Mouse (Mus musculus) hindbrain, embryonic 15.5 days (tissue): ENCODE data around the gene Dock8. TPM values are rescaled to one million over a fixed set of nuclear protein-coding genes. Genes with fewer than 3 reads are reported as not detected.
"Not testable (repeated sequence)": the region's sequence is repeated elsewhere in the genome, so short reads cannot be mapped to it uniquely, and the experiment has no call there.

ENCODE experiments used
- ATAC-seq: fragments of 200-750 bp; cut with Nextera tagmentation; 2 replicates; pipeline ENCODE4 v1.8.0; 2017; ENCODE audit warnings: low read depth, moderate number of reproducible peaks, moderate TSS enrichment; ENCODE audit not compliant: low FRiP score
- H3K27ac ChIP-seq: fragments of 300-500 bp; sonication (generic); replicated peaks from 2 replicates; pipeline ENCODE4 v1.5.1; 2015; ENCODE audit warnings: mild to moderate bottlenecking, inconsistent platforms
- H3K27me3 ChIP-seq: fragments of 300-500 bp; sonication (generic); 2 replicates; pipeline ENCODE4 v1.6.1; 2015; ENCODE audit warnings: control low read depth, inconsistent platforms
- H3K36me3 ChIP-seq: fragments of 300-500 bp; sonication (generic); 2 replicates; pipeline ENCODE4 v1.6.1; 2015; ENCODE audit warnings: control low read depth, inconsistent platforms
- H3K4me1 ChIP-seq: fragments of 300-500 bp; sonication (generic); replicated peaks from 2 replicates; pipeline ENCODE4 v1.6.1; 2015; ENCODE audit warnings: control low read depth, inconsistent platforms
- H3K4me2 ChIP-seq: fragments of 300-500 bp; sonication (generic); 2 replicates; pipeline ENCODE4 v1.6.1; 2015; ENCODE audit warnings: moderate library complexity, mild to moderate bottlenecking, inconsistent platforms
- H3K4me3 ChIP-seq: fragments of 300-500 bp; sonication (generic); 2 replicates; pipeline ENCODE4 v1.5.1; 2015; ENCODE audit warnings: mild to moderate bottlenecking, inconsistent platforms
- H3K9ac ChIP-seq: fragments of 300-500 bp; sonication (generic); 2 replicates; pipeline ENCODE4 v1.6.1; 2015; ENCODE audit warnings: inconsistent platforms
- H3K9me3 ChIP-seq: fragments of 300-500 bp; sonication (generic); 2 replicates; pipeline ENCODE4 v1.6.1; 2016; ENCODE audit warnings: control low read depth, inconsistent platforms
- WGBS: fragments of 180-500 bp; shearing (Covaris S2); methylation state at CpG from one replicate; pipeline ENCODE4 v1.1.7; 2015; 5-methylcytosine and 5-hydroxymethylcytosine counted together
- polyA plus RNA-seq: library from polyadenylated mRNA; unstranded; fragments of >200 nt; fragmentation: Nextera tagmentation; extraction: Ambion mirVana; gene quantifications from 2 replicates; pipeline ENCODE4 v1.2.1, GENCODE M21; 2015

The Dock8 gene
- polyA plus RNA-seq, 1 experiment from 2014 or later: 0.88 TPM

GRCm38 (mm10) chr19:25003810-25004209 is 4.5 kb downstream of the Dock8 start:
- no peak overlapping the region for H3K4me3 ChIP-seq
- no peak overlapping the region for H3K27ac ChIP-seq
- no peak overlapping the region for H3K4me2 ChIP-seq
- 60% methylated on average over 4 of the region's 4 CpGs for WGBS
- H3K9ac ChIP-seq: no peak overlapping the region
- ATAC-seq: no peak
- H3K4me1 ChIP-seq: peaks cover 10% of the 10 kb centered on the region
- H3K27me3 ChIP-seq: peaks cover 33% of the 10 kb centered on the region
- H3K36me3 ChIP-seq: no peaks in the 10 kb centered on the region
- no peaks in the 10 kb centered on the region for H3K9me3 ChIP-seq

- Histone ChIP-seq H3K9ac (no peak overlapping the region), H3K27me3 (peaks cover 6% of the 10 kb centered on the region), H3K4me1 (0 out of 2 replicates have a peak, but pooled peaks cover 3% of the 10 kb centered on the region), H3K27ac (no peak overlapping the region), H3K36me3 (no peaks in the 10 kb centered on the region), H3K9me3 (no peaks in the 10 kb centered on the region), H3K4me2 (no peak overlapping the region), H3K4me3 (no peak overlapping the region)
- ATAC-seq: no peak
- 84% methylated on average over 1 of the region's 1 CpGs for WGBS
Measured at GRCm38 (mm10) chr19:25006686-25007085, 7.4 kb downstream of the Dock8 start.

DNA sequence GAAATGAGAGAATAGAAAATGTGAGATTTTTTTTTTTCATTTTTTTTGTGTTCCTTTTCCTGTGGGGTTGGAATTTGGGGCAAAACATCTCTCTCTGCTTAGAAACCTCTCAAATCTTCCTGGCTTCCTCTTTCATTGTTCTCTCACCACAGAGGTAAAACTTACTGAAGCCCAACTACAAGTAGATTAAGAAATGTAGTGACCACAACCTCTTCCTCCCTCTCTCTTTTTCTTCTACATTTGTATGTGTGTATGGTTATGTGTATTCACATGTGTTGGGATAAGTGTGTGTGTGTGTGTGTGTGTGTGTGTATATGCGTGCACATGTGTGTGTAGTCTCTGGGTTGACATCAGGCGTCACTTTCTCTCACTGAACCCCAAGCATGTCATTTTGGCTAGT is 9.2 kb downstream of the Dock8 start:
- WGBS: 84% methylated on average over 2 of the region's 2 CpGs
- no peaks in the 10 kb centered on the region for H3K36me3 ChIP-seq
- H3K4me1 ChIP-seq: 0 out of 2 replicates have a peak, but pooled peaks cover 3% of the 10 kb centered on the region
- no peak overlapping the region for H3K27ac ChIP-seq
- no peaks in the 10 kb centered on the region for H3K27me3 ChIP-seq
- ATAC-seq: no peak
- H3K9me3 ChIP-seq: no peaks in the 10 kb centered on the region
- H3K4me2 ChIP-seq: no peak overlapping the region
- H3K9ac ChIP-seq: no peak overlapping the region
- no peak overlapping the region for H3K4me3 ChIP-seq

GRCm38 (mm10) chr19:25022766-25023165 is 23.4 kb downstream of the Dock8 start:
- no peak overlapping the region for H3K27ac ChIP-seq
- ATAC-seq: no peak
- no peak overlapping the region for H3K4me2 ChIP-seq
- no peaks in the 10 kb centered on the region for H3K36me3 ChIP-seq
- no peaks in the 10 kb centered on the region for H3K9me3 ChIP-seq
- no peaks in the 10 kb centered on the region for H3K27me3 ChIP-seq
- H3K4me1 ChIP-seq: no peaks in the 10 kb centered on the region
- H3K4me3 ChIP-seq: no peak overlapping the region
- WGBS: 90% methylated on average over 6 of the region's 6 CpGs
- no peak overlapping the region for H3K9ac ChIP-seq

- Histone ChIP-seq H3K27ac (no peak overlapping the region), H3K9ac (no peak overlapping the region), H3K36me3 (no peaks in the 10 kb centered on the region), H3K4me2 (no peak overlapping the region), H3K4me3 (no peak overlapping the region), H3K4me1 (no peaks in the 10 kb centered on the region), H3K27me3 (no peaks in the 10 kb centered on the region), H3K9me3 (no peaks in the 10 kb centered on the region)
- WGBS: 86% methylated on average over 4 of the region's 4 CpGs
- no peak for ATAC-seq
Measured at GRCm38 (mm10) chr19:25031765-25032164, 32.4 kb downstream of the Dock8 start.

- H3K4me2 ChIP-seq, ATAC-seq, H3K27me3 ChIP-seq, H3K4me3 ChIP-seq, H3K36me3 ChIP-seq, H3K9ac ChIP-seq, H3K27ac ChIP-seq, H3K4me1 ChIP-seq, H3K9me3 ChIP-seq: not testable (repeated sequence)
- 88% methylated on average over 7 of the region's 18 CpGs for WGBS
Measured at GRCm38 (mm10) chr19:25033008-25033407, 33.7 kb downstream of the Dock8 start.

DNA sequence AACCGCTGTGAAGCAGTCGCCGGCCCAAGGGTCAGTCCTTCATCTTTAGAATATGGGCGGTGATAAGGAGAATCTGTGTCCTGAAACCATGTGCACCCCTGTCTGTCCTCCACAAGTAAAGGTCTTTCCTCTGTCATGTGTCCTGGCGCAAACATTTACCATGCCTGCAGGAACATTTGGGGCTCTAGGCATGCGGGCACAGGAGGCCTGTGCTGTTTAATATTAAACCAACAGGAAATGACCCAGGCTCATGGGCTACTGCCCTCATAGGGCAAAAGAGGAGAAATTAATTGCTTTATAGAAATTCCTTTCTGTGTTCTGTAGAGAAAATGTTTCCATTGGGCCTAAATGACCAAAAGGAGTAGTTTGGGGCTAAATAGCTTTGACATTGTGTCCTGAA is 36.5 kb downstream of the Dock8 start:
- Histone ChIP-seq H3K4me1 (no peaks in the 10 kb centered on the region), H3K27ac (no peak overlapping the region), H3K9me3 (no peaks in the 10 kb centered on the region), H3K4me3 (no peak overlapping the region), H3K4me2 (no peak overlapping the region), H3K9ac (no peak overlapping the region), H3K27me3 (no peaks in the 10 kb centered on the region), H3K36me3 (no peaks in the 10 kb centered on the region)
- ATAC-seq: no peak
- WGBS: 94% methylated on average over 6 of the region's 6 CpGs

GRCm38 (mm10) chr19:25036784-25037183 is 37.5 kb downstream of the Dock8 start:
- Histone ChIP-seq H3K4me3 (no peak overlapping the region), H3K36me3 (no peaks in the 10 kb centered on the region), H3K27me3 (no peaks in the 10 kb centered on the region), H3K27ac (no peak overlapping the region), H3K4me1 (no peaks in the 10 kb centered on the region), H3K9ac (no peak overlapping the region), H3K4me2 (no peak overlapping the region), H3K9me3 (no peaks in the 10 kb centered on the region)
- 83% methylated on average over 5 of the region's 5 CpGs for WGBS
- no peak for ATAC-seq

DNA sequence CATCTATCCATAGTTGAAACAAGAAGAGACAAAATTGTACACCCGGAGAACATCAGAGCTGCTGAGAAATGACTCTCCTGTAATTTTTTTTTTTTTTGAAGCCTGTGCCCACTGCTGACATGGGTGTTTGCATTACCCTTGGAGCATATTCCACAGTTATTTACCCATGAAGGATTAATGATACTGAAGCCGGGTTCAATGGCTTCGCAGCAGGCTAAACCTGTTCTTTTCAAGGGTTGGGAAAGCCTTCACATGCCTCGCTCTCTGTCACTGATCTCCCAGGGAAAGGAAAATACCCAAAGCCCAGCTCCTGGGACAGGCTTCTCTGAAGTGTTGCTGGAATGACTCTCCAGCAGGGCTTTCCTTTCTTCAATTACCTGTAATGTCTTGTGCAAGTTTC is 37.9 kb downstream of the Dock8 start:
- no peak for ATAC-seq
- Histone ChIP-seq H3K9me3 (no peaks in the 10 kb centered on the region), H3K27ac (no peak overlapping the region), H3K36me3 (no peaks in the 10 kb centered on the region), H3K4me1 (no peaks in the 10 kb centered on the region), H3K27me3 (no peaks in the 10 kb centered on the region), H3K4me2 (no peak overlapping the region), H3K4me3 (no peak overlapping the region), H3K9ac (no peak overlapping the region)
- 79% methylated on average over 4 of the region's 4 CpGs for whole genome bisulfite sequencing

DNA sequence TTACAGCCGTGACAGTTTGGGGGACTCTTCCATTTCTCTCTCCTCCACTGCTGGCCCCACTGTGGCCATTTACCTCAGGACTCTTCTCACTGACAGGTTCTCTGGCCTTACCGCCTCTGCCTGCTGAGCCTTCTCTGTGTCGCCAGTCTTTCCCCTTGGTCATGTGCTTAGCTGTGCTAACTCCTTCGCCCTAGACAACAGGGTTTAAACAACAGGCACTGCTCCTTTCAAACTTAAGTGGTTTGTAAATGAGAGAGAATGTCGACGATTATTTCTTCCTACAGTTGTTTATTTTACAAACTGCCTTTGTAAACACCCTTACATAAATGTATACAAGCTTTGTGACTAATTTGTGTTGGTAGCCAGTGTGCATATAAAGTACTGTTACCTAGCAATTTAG is 39.0 kb downstream of the Dock8 start:
- Histone ChIP-seq H3K4me1 (no peaks in the 10 kb centered on the region), H3K4me3 (no peak overlapping the region), H3K27me3 (no peaks in the 10 kb centered on the region), H3K36me3 (no peaks in the 10 kb centered on the region), H3K27ac (no peak overlapping the region), H3K4me2 (no peak overlapping the region), H3K9ac (no peak overlapping the region), H3K9me3 (no peaks in the 10 kb centered on the region)
- 57% methylated on average over 6 of the region's 6 CpGs for WGBS
- ATAC-seq: no peak

DNA sequence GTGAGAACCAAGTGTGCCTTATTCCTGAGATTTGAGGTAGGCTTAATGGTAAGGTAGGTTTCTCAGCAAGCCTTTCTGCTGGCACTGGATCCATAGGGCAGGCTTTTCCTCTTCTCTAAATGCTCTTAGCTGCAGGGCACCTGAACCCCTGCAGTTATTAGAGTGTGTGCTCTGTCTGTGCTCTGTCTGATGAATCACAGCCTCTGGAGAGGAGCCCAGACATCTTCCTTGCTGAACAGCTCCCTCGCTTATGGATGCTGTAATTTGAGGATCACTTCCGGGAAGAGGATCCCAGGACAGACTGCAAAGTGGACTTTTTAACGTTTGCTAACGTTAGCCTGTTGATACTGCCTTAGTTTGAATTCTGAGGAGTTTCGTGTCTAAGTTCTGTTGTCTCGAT is 41.9 kb downstream of the Dock8 start:
- H3K36me3 ChIP-seq: no peaks in the 10 kb centered on the region
- no peak for ATAC-seq
- H3K9me3 ChIP-seq: no peaks in the 10 kb centered on the region
- no peak overlapping the region for H3K27ac ChIP-seq
- H3K9ac ChIP-seq: no peak overlapping the region
- 54% methylated on average over 6 of the region's 6 CpGs for whole genome bisulfite sequencing
- H3K4me1 ChIP-seq: no peaks in the 10 kb centered on the region
- no peak overlapping the region for H3K4me3 ChIP-seq
- H3K4me2 ChIP-seq: no peak overlapping the region
- no peaks in the 10 kb centered on the region for H3K27me3 ChIP-seq

GRCm38 (mm10) chr19:25042973-25043372 is 43.6 kb downstream of the Dock8 start:
- 79% methylated on average over 11 of the region's 11 CpGs for WGBS
- no peak for ATAC-seq
- Histone ChIP-seq H3K4me1 (no peaks in the 10 kb centered on the region), H3K27me3 (no peaks in the 10 kb centered on the region), H3K27ac (no peak overlapping the region), H3K9ac (no peak overlapping the region), H3K9me3 (no peaks in the 10 kb centered on the region), H3K4me3 (no peak overlapping the region), H3K36me3 (no peaks in the 10 kb centered on the region), H3K4me2 (no peak overlapping the region)

DNA sequence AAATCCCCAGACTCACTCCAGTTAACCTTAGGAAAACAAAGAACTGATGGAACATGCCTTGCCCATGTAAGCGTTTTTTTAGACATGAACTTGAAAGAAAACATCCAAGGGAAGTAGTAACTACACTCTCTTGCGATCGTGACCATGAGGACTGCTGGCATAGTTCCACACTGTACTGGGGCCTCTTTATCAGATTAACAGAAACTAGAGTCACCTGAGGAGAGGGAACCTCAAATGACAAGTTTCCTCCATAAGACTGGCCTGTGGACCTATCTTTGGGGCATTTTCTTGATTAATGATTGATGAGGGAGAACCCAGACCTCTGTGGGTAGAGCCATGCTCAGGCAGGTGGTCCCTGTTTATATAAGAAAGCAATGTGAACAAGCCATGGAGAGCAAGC is 44.7 kb downstream of the Dock8 start:
- Histone ChIP-seq H3K9me3 (no peaks in the 10 kb centered on the region), H3K4me2 (no peak overlapping the region), H3K27me3 (no peaks in the 10 kb centered on the region), H3K36me3 (no peaks in the 10 kb centered on the region), H3K4me3 (no peak overlapping the region), H3K27ac (no peak overlapping the region), H3K4me1 (no peaks in the 10 kb centered on the region), H3K9ac (no peak overlapping the region)
- ATAC-seq: no peak
- WGBS: 90% methylated on average over 3 of the region's 3 CpGs
